Mouse (Mus musculus) kidney, adult 9 months (tissue): ENCODE measurements around the gene Dlx3.

Experiments used
- DNase-seq: peaks from one replicate; pipeline ENCODE4 v3.0.0; 2022

Dlx3 gene

GRCm38 (mm10) chr11:95157872-95158271, 38.0 kb downstream of the Dlx3 start:
- DNase-seq, result no peak

- no peak for DNase-seq
Measured at GRCm38 (mm10) chr11:95159763-95160371, 39.9 kb downstream of the Dlx3 start.

GRCm38 (mm10) chr11:95160693-95161092, 40.8 kb downstream of the Dlx3 start:
- DNase-seq, result no peak

- DNase-seq, result no peak
Measured at GRCm38 (mm10) chr11:95161708-95162107, 41.8 kb downstream of the Dlx3 start.

GRCm38 (mm10) chr11:95165857-95166256, 45.9 kb downstream of the Dlx3 start:
- no peak for DNase-seq
